Mouse (Mus musculus) limb, embryonic 14.5 days (tissue): ENCODE results near the gene Fras1. TPM values are rescaled to one million over a fixed set of nuclear protein-coding genes. Genes with fewer than 3 reads are reported as not detected.

Experiments
- ATAC-seq: fragments of 200-750 bp; cut with Nextera tagmentation; 2 replicates; pipeline ENCODE4 v1.8.0; 2017; ENCODE audit warnings: low read depth, moderate number of reproducible peaks, moderate TSS enrichment; ENCODE audit not compliant: low FRiP score
- DNase-seq: peaks from one replicate; pipeline ENCODE4 v3.0.0-alpha.2; 2015; ENCODE audit warnings: low spot score
- H3K27ac ChIP-seq: fragments of 300-500 bp; sonication (generic); replicated peaks from 2 replicates; pipeline ENCODE4 v1.5.1; 2014; ENCODE audit warnings: low read depth, mild to moderate bottlenecking, low read length, moderate library complexity, mixed read lengths
- H3K27me3 ChIP-seq: fragments of 300-500 bp; sonication (generic); 2 replicates; pipeline ENCODE4 v1.6.1; 2014; ENCODE audit warnings: low read length, mixed read lengths; ENCODE audit not compliant: control insufficient read depth, insufficient read depth
- H3K36me3 ChIP-seq: fragments of 300-500 bp; sonication (generic); 2 replicates; pipeline ENCODE4 v1.6.1; 2014; ENCODE audit warnings: mild to moderate bottlenecking, low read length, moderate library complexity, mixed read lengths; ENCODE audit not compliant: control insufficient read depth, insufficient read depth
- H3K4me1 ChIP-seq: fragments of 300-500 bp; sonication (generic); 2 replicates; pipeline ENCODE4 v1.6.1; 2014; ENCODE audit warnings: antibody characterized with exemption, low read length, mixed read lengths; ENCODE audit not compliant: control insufficient read depth, insufficient read depth
- H3K4me2 ChIP-seq: fragments of 300-500 bp; sonication (generic); replicated peaks from 2 replicates; pipeline ENCODE4 v1.6.1; 2014; ENCODE audit warnings: low read depth, mild to moderate bottlenecking, low read length, moderate library complexity; ENCODE audit not compliant: severe bottlenecking
- H3K4me3 ChIP-seq: fragments of 300-500 bp; sonication (generic); replicated peaks from 2 replicates; pipeline ENCODE4 v1.5.1; 2014; ENCODE audit warnings: low read length
- H3K9ac ChIP-seq: fragments of 300-500 bp; sonication (generic); 2 replicates; pipeline ENCODE4 v1.6.1; 2014; ENCODE audit warnings: mild to moderate bottlenecking, low read depth, low read length, moderate library complexity; ENCODE audit not compliant: severe bottlenecking
- H3K9me3 ChIP-seq: fragments of 300-500 bp; sonication (generic); 2 replicates; pipeline ENCODE4 v1.6.1; 2016; ENCODE audit warnings: low read length; ENCODE audit not compliant: control insufficient read depth
- POLR2A ChIP-seq: fragments of 200-500 bp; IDR thresholded peaks from 2 replicates; pipeline ENCODE4 v1.8.0; 2012; ENCODE audit warnings: inconsistent platforms, mild to moderate bottlenecking, moderate library complexity, borderline replicate concordance; ENCODE audit not compliant: insufficient read depth, insufficient read length; ENCODE audit errors: extremely low read depth
- WGBS: fragments of 180-500 bp; shearing (Covaris S2); extraction: QIAGEN DNeasy Blood & Tissue Kit; methylation state at CpG from one replicate; pipeline ENCODE4 v1.1.7; 2014; 5-methylcytosine and 5-hydroxymethylcytosine counted together
- polyA plus RNA-seq, 2 experiments: library from polyadenylated mRNA; depleted of rRNA in 1 of 2; stranded (reverse) in 1 of 2; unstranded in 1 of 2; fragments of >200 nt; fragmentation: Nextera tagmentation in 1 of 2; extraction: Ambion mirVana in 1 of 2; gene quantifications; 2 replicates each; pipeline versions ENCODE4 v1.2.1 to v1.2.3; 2012 to 2014

Gene Fras1
- polyA plus RNA-seq, 2 experiments: 10.5 to 30.5 TPM

- ATAC-seq: no peak
Measured at GRCm38 (mm10) chr5:96578705-96579104, 204.9 kb downstream of the Fras1 start.

DNA sequence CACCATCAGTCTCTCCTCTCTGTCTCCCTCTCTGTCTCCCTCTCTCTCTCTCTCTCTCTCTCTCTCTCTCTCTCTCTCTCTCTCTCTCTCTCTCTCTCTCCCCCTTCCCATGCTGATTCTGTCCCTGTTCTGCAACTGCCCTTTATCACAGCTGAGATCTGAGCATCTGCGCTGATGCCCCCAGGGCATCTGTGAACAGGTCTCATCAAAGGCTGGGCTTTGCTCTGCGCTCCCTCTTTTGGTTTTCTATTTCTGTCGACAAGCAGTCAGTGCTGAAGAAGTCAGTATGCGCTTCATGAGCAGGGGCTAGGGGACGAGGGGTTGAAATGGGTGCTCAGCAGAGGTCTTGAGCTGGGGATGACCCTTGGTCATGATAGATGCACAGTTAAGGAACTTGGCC is 206.2 kb downstream of the Fras1 start:
- Histone ChIP-seq H3K4me1 (no peaks in the 10 kb centered on the region), H3K27me3 (no peaks in the 10 kb centered on the region), H3K9me3 (no peaks in the 10 kb centered on the region), H3K9ac (no peak overlapping the region), H3K4me3 (no peak overlapping the region), H3K27ac (no peak overlapping the region), H3K36me3 (no peaks in the 10 kb centered on the region), H3K4me2 (no peak overlapping the region)
- 59% methylated on average over 5 of the region's 5 CpGs for WGBS
- TF ChIP-seq POLR2A: no peak
- ATAC-seq (no peak), DNase-seq (no peak)

More at GRCm38 (mm10) chr5:96578705-96579104, 204.9 kb downstream of the Fras1 start:
- TF ChIP-seq POLR2A: no peak
- no peaks in the 10 kb centered on the region for H3K9me3 ChIP-seq
- H3K4me2 ChIP-seq: no peak overlapping the region
- no peaks in the 10 kb centered on the region for H3K36me3 ChIP-seq
- H3K9ac ChIP-seq: no peak overlapping the region
- peaks cover 5% of the 10 kb centered on the region; the same call in 1 of the 2 replicates for H3K4me1 ChIP-seq
- no peak overlapping the region for H3K27ac ChIP-seq
- H3K4me3 ChIP-seq: no peak overlapping the region
- 44% methylated on average over 3 of the region's 3 CpGs for WGBS
- H3K27me3 ChIP-seq: no peaks in the 10 kb centered on the region
- DNase-seq: peak; percentile 49

GRCm38 (mm10) chr5:96584730-96585129 is 211.0 kb downstream of the Fras1 start:
- H3K4me2 ChIP-seq: no peak overlapping the region
- H3K9ac ChIP-seq: no peak overlapping the region
- no peaks in the 10 kb centered on the region for H3K4me1 ChIP-seq
- H3K36me3 ChIP-seq: no peaks in the 10 kb centered on the region
- WGBS: 85% methylated on average over 5 of the region's 5 CpGs
- DNase-seq: no peak
- no peak overlapping the region for H3K27ac ChIP-seq
- H3K9me3 ChIP-seq: no peaks in the 10 kb centered on the region
- no peak overlapping the region for H3K4me3 ChIP-seq
- no peak for ATAC-seq
- H3K27me3 ChIP-seq: no peaks in the 10 kb centered on the region
- no peak for TF ChIP-seq POLR2A

DNA sequence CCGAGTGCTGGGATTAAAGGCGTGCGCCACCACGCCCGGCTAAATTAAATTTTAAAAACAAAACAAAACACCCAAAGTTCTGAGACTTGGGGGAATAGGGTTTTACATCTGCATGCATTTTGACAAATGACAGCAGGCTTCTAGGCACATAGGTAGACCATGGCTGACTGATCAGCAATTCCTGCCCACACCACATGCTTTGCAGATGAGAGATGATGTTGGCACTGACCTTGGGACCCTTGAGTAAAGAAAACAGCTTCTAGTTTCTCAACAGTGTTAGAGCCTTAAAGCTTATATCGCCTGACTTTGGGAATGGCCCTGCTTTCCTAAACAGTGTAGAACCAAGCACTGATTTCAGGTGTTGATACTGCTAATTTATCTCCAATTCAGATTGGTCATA is 216.9 kb downstream of the Fras1 start:
- Histone ChIP-seq H3K4me1 (no peaks in the 10 kb centered on the region), H3K27ac (no peak overlapping the region), H3K9ac (no peak overlapping the region), H3K27me3 (no peaks in the 10 kb centered on the region), H3K9me3 (no peaks in the 10 kb centered on the region), H3K4me2 (no peak overlapping the region), H3K36me3 (no peaks in the 10 kb centered on the region), H3K4me3 (no peak overlapping the region)
- no peak for ATAC-seq
- DNase-seq: no peak
- no peak for TF ChIP-seq POLR2A
- 94% methylated on average over 6 of the region's 6 CpGs for WGBS

GRCm38 (mm10) chr5:96595793-96596192 is 222.0 kb downstream of the Fras1 start:
- H3K27ac ChIP-seq: no peak overlapping the region
- H3K4me3 ChIP-seq: no peak overlapping the region
- no peak overlapping the region for H3K4me2 ChIP-seq
- DNase-seq: no peak
- no peaks in the 10 kb centered on the region for H3K36me3 ChIP-seq
- no peak for TF ChIP-seq POLR2A
- no peaks in the 10 kb centered on the region for H3K9me3 ChIP-seq
- H3K4me1 ChIP-seq: no peaks in the 10 kb centered on the region
- H3K9ac ChIP-seq: no peak overlapping the region
- WGBS: 82% methylated on average over 5 of the region's 5 CpGs
- ATAC-seq: no peak
- no peaks in the 10 kb centered on the region for H3K27me3 ChIP-seq
